Mouse (Mus musculus): ENCODE results near the gene Prickle1. TPM values are rescaled to one million over a fixed set of nuclear protein-coding genes. Genes with fewer than 3 reads are reported as not detected.

Gene Prickle1
- polyA plus RNA-seq, 1 experiment from 2014 or later = 26.1 TPM

GRCm38 (mm10) chr15:93563491-93563890 is 32.2 kb downstream of the Prickle1 start:
- no peak for ATAC-seq
- 53% methylated on average over 5 of the region's 5 CpGs for WGBS
- H3K27ac ChIP-seq (ENCODE audit: low read length) = no peak overlapping the region

GRCm38 (mm10) chr15:93561540-93561939 is 34.2 kb downstream of the Prickle1 start:
- no peak for TF ChIP-seq CTCF (IDR thresholded peaks at IDR 0.05)
- no peak for TF ChIP-seq EP300 (IDR thresholded peaks at IDR 0.05)
- peak; percentile 18 for DNase-seq (ENCODE audit: low spot score)
- Histone ChIP-seq H3K9me3 (ENCODE audit: low read length) (no peaks in the 10 kb centered on the region), H3K4me2 (replicated peaks; ENCODE audit: low read depth, low read length) (no peak overlapping the region), H3K36me3 (ENCODE audit: insufficient read depth, low read length) (no peaks in the 10 kb centered on the region), H3K27ac (ENCODE audit: low read length) (no peak overlapping the region), H3K27me3 (replicated peaks; ENCODE audit: insufficient read depth, low read length) (no peaks in the 10 kb centered on the region), H3K9ac (replicated peaks; ENCODE audit: low read depth) (no peak overlapping the region), H3K4me1 (ENCODE audit: insufficient read depth, low read depth, low read length) (no peaks in the 10 kb centered on the region), H3K4me3 (ENCODE audit: low read depth, low read length) (no peak overlapping the region)
- 66% methylated on average over 6 of the region's 6 CpGs for WGBS
- ATAC-seq = peak; percentile 23; the same call in 1 of the 2 replicates

More at GRCm38 (mm10) chr15:93563491-93563890, 32.2 kb downstream of the Prickle1 start:
- Histone ChIP-seq H3K36me3 (ENCODE audit: insufficient read depth, low read length) (no peaks in the 10 kb centered on the region), H3K9ac (replicated peaks; ENCODE audit: low read depth) (no peak overlapping the region), H3K9me3 (ENCODE audit: low read length) (no peaks in the 10 kb centered on the region), H3K4me1 (ENCODE audit: insufficient read depth, low read depth, low read length) (no peaks in the 10 kb centered on the region), H3K27me3 (replicated peaks; ENCODE audit: insufficient read depth, low read length) (no peaks in the 10 kb centered on the region), H3K4me3 (ENCODE audit: low read depth, low read length) (no peak overlapping the region), H3K4me2 (replicated peaks; ENCODE audit: low read depth, low read length) (no peak overlapping the region)
- DNase-seq (ENCODE audit: low spot score) = no peak
- TF ChIP-seq EP300 (IDR thresholded peaks at IDR 0.05) (no peak), CTCF (IDR thresholded peaks at IDR 0.05) (no peak)

GRCm38 (mm10) chr15:93558421-93558820 is 37.3 kb downstream of the Prickle1 start:
- TF ChIP-seq CTCF (IDR thresholded peaks at IDR 0.05) (no peak), EP300 (IDR thresholded peaks at IDR 0.05) (no peak)
- Histone ChIP-seq H3K9ac (replicated peaks; ENCODE audit: low read depth) (no peak overlapping the region), H3K4me2 (replicated peaks; ENCODE audit: low read depth, low read length) (no peak overlapping the region), H3K4me1 (ENCODE audit: insufficient read depth, low read depth, low read length) (no peaks in the 10 kb centered on the region; the same call in 1 of the 2 replicates), H3K27me3 (replicated peaks; ENCODE audit: insufficient read depth, low read length) (no peaks in the 10 kb centered on the region), H3K9me3 (ENCODE audit: low read length) (no peaks in the 10 kb centered on the region), H3K27ac (ENCODE audit: low read length) (no peak overlapping the region), H3K4me3 (ENCODE audit: low read depth, low read length) (no peak overlapping the region), H3K36me3 (ENCODE audit: insufficient read depth, low read length) (no peaks in the 10 kb centered on the region)
- ATAC-seq (no peak), DNase-seq (ENCODE audit: low spot score) (no peak)
- 90% methylated on average over 12 of the region's 12 CpGs for WGBS

GRCm38 (mm10) chr15:93555719-93556118 is 40.0 kb downstream of the Prickle1 start:
- ATAC-seq (no peak), DNase-seq (ENCODE audit: low spot score) (no peak)
- no peak overlapping the region for H3K9ac ChIP-seq (replicated peaks; ENCODE audit: low read depth)
- TF ChIP-seq EP300 (IDR thresholded peaks at IDR 0.05) (no peak), CTCF (IDR thresholded peaks at IDR 0.05) (peak; percentile 32)
- H3K27me3 ChIP-seq (replicated peaks; ENCODE audit: insufficient read depth, low read length) = no peaks in the 10 kb centered on the region
- no peaks in the 10 kb centered on the region for H3K36me3 ChIP-seq (ENCODE audit: insufficient read depth, low read length)
- H3K4me3 ChIP-seq (ENCODE audit: low read depth, low read length) = no peak overlapping the region
- H3K9me3 ChIP-seq (ENCODE audit: low read length) = no peaks in the 10 kb centered on the region
- no peak overlapping the region for H3K27ac ChIP-seq (ENCODE audit: low read length)
- H3K4me2 ChIP-seq (replicated peaks; ENCODE audit: low read depth, low read length) = no peak overlapping the region
- 57% methylated on average over 8 of the region's 8 CpGs for WGBS
- peaks cover 7% of the 10 kb centered on the region; the same call in 1 of the 2 replicates for H3K4me1 ChIP-seq (ENCODE audit: insufficient read depth, low read depth, low read length)

- ATAC-seq = peak; percentile 63; the same call in 1 of the 2 replicates
- 52% methylated on average over 12 of the region's 12 CpGs for WGBS
- no peaks in the 10 kb centered on the region for H3K27me3 ChIP-seq (replicated peaks; ENCODE audit: insufficient read depth, low read length)
Measured at GRCm38 (mm10) chr15:93554203-93554851, 41.4 kb downstream of the Prickle1 start.

GRCm38 (mm10) chr15:93552169-93552568 is 43.5 kb downstream of the Prickle1 start:
- DNase-seq (ENCODE audit: low spot score) (peak; percentile 86), ATAC-seq (peak; percentile 93)
- WGBS = 5% methylated on average over 9 of the region's 9 CpGs
- Histone ChIP-seq H3K27ac (ENCODE audit: low read length) (no peak overlapping the region), H3K4me1 (ENCODE audit: insufficient read depth, low read depth, low read length) (peaks cover 7% of the 10 kb centered on the region; the same call in 1 of the 2 replicates), H3K9me3 (ENCODE audit: low read length) (no peaks in the 10 kb centered on the region), H3K27me3 (replicated peaks; ENCODE audit: insufficient read depth, low read length) (no peaks in the 10 kb centered on the region), H3K4me3 (ENCODE audit: low read depth, low read length) (no peak overlapping the region), H3K9ac (replicated peaks; ENCODE audit: low read depth) (no peak overlapping the region), H3K36me3 (ENCODE audit: insufficient read depth, low read length) (no peaks in the 10 kb centered on the region), H3K4me2 (replicated peaks; ENCODE audit: low read depth, low read length) (peak overlapping the region; percentile 41)
- TF ChIP-seq EP300 (IDR thresholded peaks at IDR 0.05) = no peak
- TF ChIP-seq CTCF (IDR thresholded peaks at IDR 0.05) = 0 out of 2 replicates have a peak, but pooled peaks have one; percentile 5

More at GRCm38 (mm10) chr15:93554203-93554851, 41.4 kb downstream of the Prickle1 start:
- no peaks in the 10 kb centered on the region for H3K9me3 ChIP-seq (ENCODE audit: low read length)
- peaks cover 7% of the 10 kb centered on the region; the same call in 1 of the 2 replicates for H3K4me1 ChIP-seq (ENCODE audit: insufficient read depth, low read depth, low read length)
- H3K36me3 ChIP-seq (ENCODE audit: insufficient read depth, low read length) = no peaks in the 10 kb centered on the region
- peak overlapping the region; percentile 27 for H3K4me2 ChIP-seq (replicated peaks; ENCODE audit: low read depth, low read length)
- H3K4me3 ChIP-seq (ENCODE audit: low read depth, low read length) = no peak overlapping the region
- no peak for DNase-seq (ENCODE audit: low spot score)
- TF ChIP-seq EP300 (IDR thresholded peaks at IDR 0.05) = peak; percentile 63
- TF ChIP-seq CTCF (IDR thresholded peaks at IDR 0.05) = no peak
- H3K27ac ChIP-seq (ENCODE audit: low read length) = no peak overlapping the region
- H3K9ac ChIP-seq (replicated peaks; ENCODE audit: low read depth) = no peak overlapping the region

All from lung, postnatal 0 days (tissue).